Mouse (Mus musculus) kidney, postnatal 0 days (tissue): ENCODE results near the gene Gm49405. TPM values are rescaled to one million over a fixed set of nuclear protein-coding genes. Genes with fewer than 3 reads are reported as not detected.
"Not testable (repeated sequence)": the region's sequence is repeated elsewhere in the genome, so short reads cannot be mapped to it uniquely, and the experiment has no call there.

Experiments used
- ATAC-seq: fragments of 200-750 bp; cut with Nextera tagmentation; replicated peaks from 2 replicates; pipeline ENCODE4 v1.8.0; 2017; ENCODE audit warnings: low read depth, moderate number of reproducible peaks, moderate TSS enrichment, moderate library complexity; ENCODE audit not compliant: low FRiP score
- DNase-seq: peaks from one replicate; pipeline ENCODE4 v3.0.0-alpha.2; 2016; ENCODE audit warnings: low spot score
- H3K27ac ChIP-seq: fragments of 300-500 bp; sonication (generic); 2 replicates; pipeline ENCODE4 v1.5.1; 2014; ENCODE audit warnings: mild to moderate bottlenecking
- H3K27me3 ChIP-seq: fragments of 300-500 bp; sonication (generic); 2 replicates; pipeline ENCODE4 v1.6.1; 2014; ENCODE audit warnings: low read length, mixed read lengths; ENCODE audit not compliant: insufficient read depth
- H3K36me3 ChIP-seq: fragments of 300-500 bp; sonication (generic); 2 replicates; pipeline ENCODE4 v1.6.1; 2014; ENCODE audit warnings: low read length, mixed read lengths; ENCODE audit not compliant: insufficient read depth
- H3K4me1 ChIP-seq: fragments of 300-500 bp; sonication (generic); replicated peaks from 2 replicates; pipeline ENCODE4 v1.6.1; 2014; ENCODE audit warnings: antibody characterized with exemption, low read length, mixed read lengths; ENCODE audit not compliant: insufficient read depth
- H3K4me2 ChIP-seq: fragments of 300-500 bp; sonication (generic); 2 replicates; pipeline ENCODE4 v1.6.1; 2014; ENCODE audit warnings: mild to moderate bottlenecking, low read length, moderate library complexity, mixed read lengths
- H3K4me3 ChIP-seq: fragments of 300-500 bp; sonication (generic); replicated peaks from 2 replicates; pipeline ENCODE4 v1.5.1; 2014; ENCODE audit warnings: low read depth, low read length
- H3K9ac ChIP-seq: fragments of 300-500 bp; sonication (generic); 2 replicates; pipeline ENCODE4 v1.6.1; 2014; ENCODE audit warnings: low read depth, low read length
- H3K9me3 ChIP-seq: fragments of 300-500 bp; sonication (generic); replicated peaks from 2 replicates; pipeline ENCODE4 v1.6.1; 2016; ENCODE audit warnings: low read length, inconsistent platforms, mixed read lengths
- CTCF ChIP-seq: IDR thresholded peaks from 2 replicates; pipeline ENCODE4 v1.5.1; 2016; ENCODE audit warnings: antibody characterized with exemption, low read depth, mild to moderate bottlenecking, moderate library complexity
- WGBS: fragments of 180-500 bp; shearing (Covaris S2); extraction: QIAGEN DNeasy Blood & Tissue Kit; methylation state at CpG from one replicate; pipeline ENCODE4 v1.1.7; 2014; 5-methylcytosine and 5-hydroxymethylcytosine counted together
- polyA plus RNA-seq: library from polyadenylated mRNA; unstranded; fragments of >200 nt; fragmentation: Nextera tagmentation; extraction: Ambion mirVana; gene quantifications from 2 replicates; pipeline ENCODE4 v1.2.1, GENCODE M21; 2015

The Gm49405 gene
- polyA plus RNA-seq, 1 experiment from 2014 or later: 1.3 TPM

GRCm38 (mm10) chr19:4046866-4047254 lies 46.4 kb downstream of the Gm49405 start:
- ATAC-seq: no peak
- Histone ChIP-seq H3K4me3 (no peak overlapping the region), H3K9me3 (no peaks in the 10 kb centered on the region)

GRCm38 (mm10) chr19:4047859-4048258 lies 47.4 kb downstream of the Gm49405 start:
- no peak overlapping the region for H3K27ac ChIP-seq
- DNase-seq (peak; percentile 91), ATAC-seq (no peak)
- H3K4me3 ChIP-seq: no peak overlapping the region
- no peak overlapping the region for H3K4me2 ChIP-seq
- no peaks in the 10 kb centered on the region for H3K27me3 ChIP-seq
- H3K9me3 ChIP-seq: no peaks in the 10 kb centered on the region
- whole genome bisulfite sequencing: 18% methylated on average over 4 of the region's 4 CpGs
- H3K36me3 ChIP-seq: no peaks in the 10 kb centered on the region
- H3K4me1 ChIP-seq: no peaks in the 10 kb centered on the region
- peak; percentile 87 for TF ChIP-seq CTCF
- H3K9ac ChIP-seq: no peak overlapping the region

More at GRCm38 (mm10) chr19:4046866-4047254, 46.4 kb downstream of the Gm49405 start:
- 78% methylated on average over 8 of the region's 8 CpGs for WGBS
- TF ChIP-seq CTCF: no peak
- DNase-seq: no peak
- Histone ChIP-seq H3K27me3 (no peaks in the 10 kb centered on the region), H3K36me3 (no peaks in the 10 kb centered on the region), H3K9ac (no peak overlapping the region), H3K4me1 (no peaks in the 10 kb centered on the region), H3K4me2 (no peak overlapping the region), H3K27ac (no peak overlapping the region)

GRCm38 (mm10) chr19:4049069-4049468 lies 48.6 kb downstream of the Gm49405 start:
- WGBS: 74% methylated on average over 5 of the region's 5 CpGs
- H3K9me3 ChIP-seq, H3K4me3 ChIP-seq, H3K4me1 ChIP-seq, ATAC-seq, H3K27me3 ChIP-seq, H3K9ac ChIP-seq, H3K4me2 ChIP-seq, H3K27ac ChIP-seq, H3K36me3 ChIP-seq, DNase-seq: not testable (repeated sequence)
- peak; percentile 44 for TF ChIP-seq CTCF

DNA sequence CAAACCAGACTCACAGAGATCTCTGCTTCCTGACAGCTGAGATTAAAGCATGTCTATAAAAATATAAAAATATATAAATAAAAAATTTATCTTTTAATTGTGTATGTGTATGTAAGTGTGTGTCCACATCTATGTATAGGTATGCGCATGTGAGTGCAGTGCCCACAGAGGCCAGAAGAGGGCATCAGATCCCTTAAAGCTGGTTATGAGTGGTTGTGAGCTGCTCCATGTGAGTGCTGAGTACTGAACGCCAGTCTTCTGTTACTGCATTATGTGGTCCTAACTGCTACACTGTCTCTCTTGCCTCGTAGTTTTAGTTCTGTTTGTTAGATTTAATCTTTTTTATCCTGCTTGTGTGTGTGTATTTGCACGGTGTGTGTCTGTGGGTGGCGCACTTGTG lies 50.6 kb downstream of the Gm49405 start:
- H3K36me3 ChIP-seq: no peaks in the 10 kb centered on the region
- no peak overlapping the region for H3K4me3 ChIP-seq
- no peak overlapping the region for H3K27ac ChIP-seq
- ATAC-seq (no peak), DNase-seq (no peak)
- peaks cover 3% of the 10 kb centered on the region; the same call in 1 of the 2 replicates for H3K4me1 ChIP-seq
- no peak overlapping the region for H3K9ac ChIP-seq
- TF ChIP-seq CTCF: no peak
- H3K9me3 ChIP-seq: no peaks in the 10 kb centered on the region
- no peaks in the 10 kb centered on the region for H3K27me3 ChIP-seq
- WGBS: 92% methylated on average over 5 of the region's 5 CpGs
- H3K4me2 ChIP-seq: no peak overlapping the region

DNA sequence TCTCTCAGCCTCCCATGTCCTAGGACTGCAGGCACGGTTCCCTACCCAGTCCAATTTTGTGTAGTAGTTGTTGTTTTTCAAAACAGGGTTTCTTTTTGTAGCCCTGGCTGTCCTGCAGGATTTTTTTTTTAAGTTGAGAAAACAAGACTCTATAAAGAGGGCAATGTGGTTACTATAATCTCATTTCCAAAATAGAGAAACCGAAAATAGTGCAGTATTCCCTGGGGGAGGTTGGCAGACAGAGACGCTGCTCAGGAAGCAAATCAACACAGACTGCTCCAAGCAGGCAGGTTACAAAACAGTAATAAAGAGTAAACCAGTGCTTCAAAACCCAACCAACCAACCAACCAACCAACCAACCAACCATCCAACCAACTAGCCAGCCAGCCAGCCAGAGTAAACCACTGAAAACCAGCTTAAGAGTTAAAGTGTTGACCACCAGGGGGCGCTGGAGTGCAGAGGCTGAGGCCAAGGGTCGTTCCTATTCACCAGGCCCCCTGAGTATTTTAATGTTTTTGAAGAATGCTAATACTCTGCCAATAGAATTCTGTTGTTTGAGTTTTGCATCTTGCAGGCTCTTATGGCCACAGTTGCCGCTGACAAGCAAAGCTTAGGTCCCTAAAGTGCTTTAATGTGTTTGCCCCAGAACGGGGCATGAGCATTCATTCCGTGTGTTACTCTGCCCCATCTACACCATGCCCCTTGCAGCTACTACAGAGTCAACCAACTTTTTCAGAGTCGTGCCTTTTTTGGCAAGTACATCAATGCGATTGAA lies 51.5 kb downstream of the Gm49405 start:
- no peaks in the 10 kb centered on the region for H3K36me3 ChIP-seq
- H3K4me2 ChIP-seq: no peak overlapping the region
- no peaks in the 10 kb centered on the region for H3K27me3 ChIP-seq
- peak; percentile 94 for TF ChIP-seq CTCF
- 48% methylated on average over 10 of the region's 10 CpGs for WGBS
- no peak for ATAC-seq
- DNase-seq: peak; percentile 69
- H3K4me1 ChIP-seq: peaks cover 4% of the 10 kb centered on the region; the same call in 1 of the 2 replicates
- no peaks in the 10 kb centered on the region for H3K9me3 ChIP-seq
- H3K27ac ChIP-seq: no peak overlapping the region
- no peak overlapping the region for H3K9ac ChIP-seq
- H3K4me3 ChIP-seq: no peak overlapping the region

DNA sequence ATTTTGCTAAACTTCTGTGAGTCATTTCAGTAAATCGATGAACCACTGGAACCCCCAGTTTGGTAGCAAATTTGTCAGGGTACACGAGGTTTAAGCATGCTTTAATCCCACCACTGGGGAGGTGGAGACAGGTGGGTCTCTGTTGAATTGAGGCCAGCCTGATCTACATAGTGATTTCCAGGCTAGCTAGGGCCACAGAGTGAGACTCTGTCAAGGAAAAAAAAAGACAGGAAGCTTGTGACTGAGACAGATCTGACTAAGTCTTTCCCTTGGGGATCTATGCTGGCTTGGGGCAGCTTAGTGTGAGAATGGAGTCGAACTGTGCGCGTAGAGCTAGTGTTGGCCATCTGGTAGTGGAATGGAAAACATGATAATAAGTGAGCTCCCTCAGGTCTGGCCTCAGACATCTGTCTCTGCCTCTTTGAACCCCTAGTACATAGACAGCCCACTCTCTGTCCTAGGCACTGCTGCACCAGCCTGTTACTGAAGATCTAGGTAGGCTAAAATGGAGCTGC lies 52.1 kb downstream of the Gm49405 start:
- 70% methylated on average over 5 of the region's 5 CpGs for WGBS
- Histone ChIP-seq H3K9me3 (no peaks in the 10 kb centered on the region), H3K9ac (no peak overlapping the region), H3K27ac (no peak overlapping the region), H3K36me3 (no peaks in the 10 kb centered on the region), H3K27me3 (no peaks in the 10 kb centered on the region), H3K4me2 (no peak overlapping the region), H3K4me1 (peaks cover 4% of the 10 kb centered on the region; the same call in 1 of the 2 replicates), H3K4me3 (no peak overlapping the region)
- ATAC-seq (no peak), DNase-seq (no peak)
- no peak for TF ChIP-seq CTCF
